Mouse (Mus musculus) kidney, postnatal 25 days (tissue): ENCODE data around the gene Olfr828.

ENCODE experiments used
- DNase-seq, 2 experiments: peaks; one replicate each; pipeline ENCODE4 v3.0.0; 2021; ENCODE audit warnings: mixed read lengths in 2 of 2

Gene Olfr828

DNA sequence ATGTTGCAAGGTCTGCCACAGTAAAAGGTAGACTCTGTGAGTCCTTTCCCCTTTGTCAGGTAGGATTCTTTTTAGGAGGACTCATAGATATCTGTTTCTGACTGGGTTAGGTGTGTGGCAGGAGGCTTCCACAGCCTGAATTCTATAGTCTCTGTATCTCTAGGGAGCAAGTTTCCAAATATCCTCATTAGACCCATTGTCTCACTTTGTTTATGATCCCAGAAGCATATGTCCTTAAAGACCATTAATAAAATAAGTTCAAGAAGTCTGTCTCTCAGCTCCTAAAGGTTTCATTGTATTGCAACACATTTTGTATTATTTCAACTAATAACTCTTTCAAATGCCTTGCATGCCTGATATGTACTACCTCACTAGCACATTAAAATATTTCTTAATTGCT lies at the start of gene Olfr828:
Gene Olfr828 (minus strand): TSS at position 101 of the 400 bp plus-strand sequence.
- DNase-seq: no peak

DNA sequence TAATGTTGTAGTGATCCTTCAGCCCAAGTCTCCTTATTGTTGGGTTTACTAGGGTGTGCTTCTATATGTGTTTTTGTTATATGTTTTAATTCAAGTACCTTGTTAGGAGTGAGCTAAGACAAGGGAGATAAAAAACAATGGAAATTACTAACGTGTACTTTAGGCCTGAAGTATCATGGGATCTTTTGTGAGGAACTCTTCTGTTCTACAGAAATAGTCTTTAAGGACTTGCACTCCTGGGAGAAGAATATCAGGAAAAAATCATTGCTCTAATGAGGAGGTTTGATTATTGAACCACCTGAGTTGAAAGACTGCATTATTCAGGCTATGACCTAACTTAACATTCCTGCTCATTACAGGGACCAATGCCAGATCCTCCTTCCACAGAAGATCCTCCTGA lies 35.3 kb upstream of the Olfr828 start, which contains the start of gene Olfr829:
Gene Olfr829 (plus strand): TSS at position 301 of the 400 bp plus-strand sequence.
- no peak for DNase-seq

DNA sequence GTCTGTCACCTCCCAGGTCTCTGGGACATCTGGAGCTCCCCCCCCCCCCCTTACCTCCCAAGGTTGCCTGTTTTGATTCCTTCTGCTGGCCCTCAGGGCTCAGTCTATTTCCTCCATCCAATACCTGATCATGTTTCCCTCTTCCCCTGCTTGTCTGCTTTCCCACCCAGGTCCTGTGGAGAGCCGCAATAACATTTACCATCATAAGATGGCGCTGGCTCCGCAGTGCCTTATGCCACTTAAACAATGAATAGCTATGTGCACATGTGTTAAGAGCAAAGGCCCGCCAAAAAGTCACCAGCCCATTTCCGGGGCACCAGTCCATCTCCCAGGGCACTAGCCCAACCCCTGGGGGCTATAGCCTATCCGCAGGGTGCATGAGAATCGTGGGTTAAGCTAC lies 34.0 kb downstream of the Olfr828 start:
- no peak for DNase-seq

- DNase-seq: no peak
Observed at GRCm38 (mm10) chr9:18779476-18779875, 39.9 kb downstream of the Olfr828 start.

DNA sequence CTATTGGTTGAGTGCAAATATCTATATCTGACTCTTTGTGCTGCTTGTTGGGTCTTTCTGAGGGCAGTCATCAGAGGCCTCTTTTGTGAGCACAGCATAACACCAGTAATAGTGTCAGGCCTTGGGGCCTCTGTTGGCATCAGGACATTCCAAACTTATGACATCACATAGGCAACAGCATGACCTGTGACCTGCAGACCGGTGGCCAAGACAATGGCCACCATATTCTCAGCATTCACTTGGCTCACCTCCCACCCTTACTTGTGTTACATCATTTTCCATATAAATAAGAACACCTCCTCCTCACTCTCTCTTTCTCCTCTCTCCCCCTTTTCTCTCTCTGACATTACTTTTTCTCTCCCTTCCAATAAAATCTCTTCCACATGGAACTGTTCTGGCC lies 40.3 kb downstream of the Olfr828 start:
- no peak for DNase-seq
